Mouse (Mus musculus): ENCODE results near the gene Oxgr1. TPM values are rescaled to one million over a fixed set of nuclear protein-coding genes. Genes with fewer than 3 reads are reported as not detected.

Gene Oxgr1
- total and polyA plus RNA-seq, 3 experiments: not detected

DNA sequence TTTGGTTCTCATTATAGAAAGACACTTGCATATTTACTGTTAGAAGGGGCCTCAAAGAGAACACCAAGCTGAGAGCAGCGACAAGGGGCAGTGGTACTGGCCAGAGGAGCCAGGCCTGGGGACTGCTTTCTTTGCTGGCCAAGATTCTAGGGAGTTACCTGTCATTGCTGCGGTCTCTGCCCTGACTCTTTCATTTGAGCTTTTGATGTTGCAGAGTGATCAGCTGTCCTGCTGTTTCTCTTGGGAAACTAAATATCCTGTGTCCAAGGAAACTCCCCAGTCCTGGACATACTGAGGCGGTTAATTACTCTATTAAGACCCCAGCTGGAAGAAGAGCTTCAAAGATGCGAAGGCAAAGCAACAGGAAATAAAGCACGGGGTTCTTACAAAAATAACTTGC lies 60.9 kb downstream of the Oxgr1 start:
- dilution Hi-C loops (cut with MboI; ENCODE audit: extremely low pct_ligation_motif_present, extremely low pct_unique_long_range_greater_than_20kb, low sequenced_read_pairs): no loop called here
- H3K9me3 ChIP-seq (replicated peaks; ENCODE audit: low read length): peaks cover 19% of the 10 kb centered on the region

GRCm38 (mm10) chr14:119980698-119981235 lies 61.5 kb downstream of the Oxgr1 start:
- Histone ChIP-seq H3K79me2 (replicated peaks; ENCODE audit: control insufficient read depth, extremely low read depth, insufficient read depth, poor library complexity, severe bottlenecking) (no peaks in the 10 kb centered on the region), H3K27ac (ENCODE audit: insufficient read depth, low read depth) (no peak overlapping the region), H3K4me2 (ENCODE audit: insufficient read depth, low read depth, poor library complexity, severe bottlenecking) (no peak overlapping the region), H3K9me3 (replicated peaks; ENCODE audit: low read length) (peaks cover 17% of the 10 kb centered on the region), H3K9ac (ENCODE audit: insufficient read depth, low read depth) (no peak overlapping the region), H3K27me3 (replicated peaks) (no peaks in the 10 kb centered on the region), H3K4me3 (replicated peaks in 1 of 3; ENCODE audit: low read depth in 2 of 3, low read length in 2 of 3, poor library complexity in 1 of 3) (no peak overlapping the region), H3K4me1 (ENCODE audit: control insufficient read depth in 1 of 2, insufficient read depth in 2 of 2) (peaks cover 0 to 5% of the 10 kb centered on the region in 2 experiments; a peak in 1 of 4 replicates), H3K36me3 (replicated peaks in 1 of 2; ENCODE audit: control insufficient read depth in 1 of 2, insufficient read depth in 1 of 2, low read length in 1 of 2) (no peaks in the 10 kb centered on the region)
- in situ Hi-C loops (cut with MboI; ENCODE audit: low pct_ligation_motif_present, low pct_unique_long_range_greater_than_20kb, low sequenced_read_pairs): no loop called here
- no peak for TF ChIP-seq MAX (IDR thresholded peaks at IDR 0.05; ENCODE audit: low read length)
- TF ChIP-seq MEF2A (IDR thresholded peaks at IDR 0.05; ENCODE audit: borderline replicate concordance, low read depth, low read length): no peak
- TF ChIP-seq SMC3 (IDR thresholded peaks at IDR 0.05; ENCODE audit: low read depth, low read length): no peak
- TF ChIP-seq ZKSCAN1 (IDR thresholded peaks at IDR 0.05; ENCODE audit: borderline replicate concordance, low read depth, low read length): no peak
- TF ChIP-seq MXI1 (IDR thresholded peaks at IDR 0.05; ENCODE audit: low read depth, low read length): no peak
- no peak for TF ChIP-seq EP300 (IDR thresholded peaks at IDR 0.05; ENCODE audit: low read length)
- dilution Hi-C loops (cut with MboI; ENCODE audit: extremely low pct_ligation_motif_present, extremely low pct_unique_long_range_greater_than_20kb, low sequenced_read_pairs): no loop called here
- no peak for DNase-seq (ENCODE audit: extremely low read depth)

More for the DNA sequence above, 60.9 kb downstream of the Oxgr1 start:
- Histone ChIP-seq H3K9ac (ENCODE audit: insufficient read depth, low read depth) (no peak overlapping the region), H3K27me3 (replicated peaks) (no peaks in the 10 kb centered on the region), H3K36me3 (replicated peaks in 1 of 2; ENCODE audit: control insufficient read depth in 1 of 2, insufficient read depth in 1 of 2, low read length in 1 of 2) (no peaks in the 10 kb centered on the region), H3K27ac (ENCODE audit: insufficient read depth, low read depth) (no peak overlapping the region), H3K79me2 (replicated peaks; ENCODE audit: control insufficient read depth, extremely low read depth, insufficient read depth, poor library complexity, severe bottlenecking) (no peaks in the 10 kb centered on the region), H3K4me2 (ENCODE audit: insufficient read depth, low read depth, poor library complexity, severe bottlenecking) (no peak overlapping the region), H3K4me1 (ENCODE audit: control insufficient read depth in 1 of 2, insufficient read depth in 2 of 2) (peaks cover 0 to 5% of the 10 kb centered on the region in 2 experiments; a peak in 1 of 4 replicates), H3K4me3 (replicated peaks in 1 of 3; ENCODE audit: low read depth in 2 of 3, low read length in 2 of 3, poor library complexity in 1 of 3) (no peak overlapping the region)
- DNase-seq (ENCODE audit: extremely low read depth): no peak
- in situ Hi-C loops (cut with MboI; ENCODE audit: low pct_ligation_motif_present, low pct_unique_long_range_greater_than_20kb, low sequenced_read_pairs): no loop called here
- TF ChIP-seq CTCF (conservative IDR thresholded peaks at IDR 0.05 in 1 of 2, IDR thresholded peaks at IDR 0.05 in 1 of 2; ENCODE audit: low read depth in 2 of 2, low read length in 2 of 2): no peak
- TF ChIP-seq EP300 (IDR thresholded peaks at IDR 0.05; ENCODE audit: low read length): no peak
- no peak for TF ChIP-seq ETS1 (conservative IDR thresholded peaks at IDR 0.05; ENCODE audit: low read depth, low read length)
- TF ChIP-seq MAX (IDR thresholded peaks at IDR 0.05; ENCODE audit: low read length): no peak
- TF ChIP-seq ZC3H11A (IDR thresholded peaks at IDR 0.05; ENCODE audit: low read depth, low read length): no peak
- TF ChIP-seq MEF2A (IDR thresholded peaks at IDR 0.05; ENCODE audit: borderline replicate concordance, low read depth, low read length): no peak
- no peak for TF ChIP-seq MAFK (IDR thresholded peaks at IDR 0.05; ENCODE audit: insufficient replicate concordance, low read length)
- TF ChIP-seq HCFC1 (IDR thresholded peaks at IDR 0.05; ENCODE audit: low read depth, low read length): no peak
- TF ChIP-seq GABPA (IDR thresholded peaks at IDR 0.05; ENCODE audit: insufficient replicate concordance, low read depth, low read length): no peak
- no peak for TF ChIP-seq SMC3 (IDR thresholded peaks at IDR 0.05; ENCODE audit: low read depth, low read length)
- no peak for TF ChIP-seq NRF1 (IDR thresholded peaks at IDR 0.05; ENCODE audit: low read depth, low read length)

Other genes with a start within 250 kb of the Oxgr1 start
- gene Mbnl2, start 233.2 kb upstream of the Oxgr1 start, total RNA-seq (2012; rRNA removed): 19.6 and 23.9 TPM in 2 replicates
- 23.7 and 23.8 TPM in 2 replicates for gene Mbnl2, start 233.2 kb upstream of the Oxgr1 start, total RNA-seq (2014; rRNA removed)
- 21.8 and 28.9 TPM in 2 replicates for gene Mbnl2, start 233.2 kb upstream of the Oxgr1 start, polyA plus RNA-seq (2012; ENCODE audit: insufficient read length, low read depth)